8 mouse cellular contexts compared by ENCODE assay signal in the genomic region with DNA sequence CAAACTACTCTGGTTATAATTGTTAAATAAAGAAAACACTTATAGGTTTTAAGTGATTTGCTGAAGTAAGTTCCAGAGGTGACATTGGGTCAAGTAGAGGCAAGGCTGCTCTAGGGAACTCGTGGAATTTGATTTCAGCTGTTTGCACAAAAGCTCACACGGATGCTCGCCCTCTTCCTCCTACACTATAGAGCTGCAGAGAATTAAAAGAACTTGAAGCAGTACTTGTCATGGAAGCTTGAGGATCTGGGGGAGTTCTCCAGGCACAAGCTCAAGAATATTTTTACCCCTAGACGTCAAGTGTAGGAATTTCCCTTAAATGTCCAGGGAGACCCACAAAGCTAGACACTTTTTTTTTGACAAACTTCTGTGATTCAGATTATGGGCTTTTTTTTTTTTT. TPM values are rescaled to one million over a fixed set of nuclear protein-coding genes. Genes with fewer than 3 reads are reported as not detected.
"Had no signal": no experiment of that assay in that cellular context is flagged by ENCODE, and none has a peak within 500 bp of the region (broad histone marks: within the 10 kb centered on the region; RNA-seq: fewer than 3 reads in every experiment).

No protein-coding gene starts in this region.

- DNase-seq: kidney, adult 18-20 months; kidney, postnatal 10 days; kidney, postnatal 4 days; right cerebral cortex, postnatal 25 days; spleen, adult 18-20 months; thymus, adult 2 months; thymus, postnatal 25 days had no signal

RNA-seq across cellular contexts. Expression of a gene that starts 42.4 kb away (rescaled TPM):
- total RNA-seq: megakaryocyte, adult 5-6 weeks had no signal
